Comparison of ENCODE assay signal across 10 mouse cellular contexts in the genomic region with DNA sequence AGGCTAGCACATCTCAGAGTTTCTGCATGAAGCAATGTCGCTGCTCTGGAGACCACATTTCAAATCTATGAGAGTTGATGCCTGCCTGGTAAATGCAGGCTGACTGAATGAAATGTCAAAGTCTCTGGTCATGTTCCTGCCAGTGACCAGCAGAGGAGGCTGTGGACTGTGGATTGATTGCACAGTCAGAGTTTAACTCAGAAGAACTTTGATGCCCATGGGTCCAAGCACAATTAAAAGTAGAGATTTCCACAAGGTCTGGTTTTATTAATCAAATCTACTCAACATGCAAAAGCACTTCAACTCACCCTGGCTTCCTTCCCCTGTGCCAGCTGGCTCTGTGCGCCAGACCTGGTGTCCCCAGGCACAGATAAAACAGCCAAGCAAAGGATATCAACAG.
DNase-seq lines count a peak whose midpoint lies in the region; ATAC-seq and TF ChIP-seq lines count a peak whose summit lies in the region.
"Had no signal": no experiment of that assay in that cellular context is flagged by ENCODE, and none has a peak within 500 bp of the region (broad histone marks: within the 10 kb centered on the region; RNA-seq: fewer than 3 reads in every experiment).

No protein-coding gene starts in this region.

- no peak overlapping the region for H3K27ac ChIP-seq in kidney, postnatal 0 days
- no peak overlapping the region for H3K27ac ChIP-seq in lung, postnatal 0 days (ENCODE audit: low read length)
- H3K27ac ChIP-seq in stomach, postnatal 0 days (replicated peaks): no peak overlapping the region
- H3K27ac ChIP-seq: intestine, embryonic 15.5 days had no signal

- no peaks in the 10 kb centered on the region for H3K27me3 ChIP-seq in kidney, postnatal 0 days (ENCODE audit: insufficient read depth, low read length)
- no peaks in the 10 kb centered on the region for H3K27me3 ChIP-seq in lung, postnatal 0 days (replicated peaks; ENCODE audit: insufficient read depth, low read length)
- H3K27me3 ChIP-seq in stomach, postnatal 0 days (ENCODE audit: control insufficient read depth, insufficient read depth, low read length): no peaks in the 10 kb centered on the region
- H3K27me3 ChIP-seq: intestine, embryonic 15.5 days had no signal

- no peak overlapping the region for H3K4me3 ChIP-seq in kidney, postnatal 0 days (replicated peaks; ENCODE audit: low read depth, low read length)
- H3K4me3 ChIP-seq in lung, postnatal 0 days (ENCODE audit: low read depth, low read length): no peak overlapping the region
- H3K4me3 ChIP-seq in stomach, postnatal 0 days (ENCODE audit: low read depth, low read length): no peak overlapping the region
- H3K4me3 ChIP-seq: intestine, embryonic 15.5 days had no signal

- peak; percentile 32 for DNase-seq in embryo, embryonic 10 days (ENCODE audit: low spot score)
- DNase-seq in embryo, embryonic 9.5 days (ENCODE audit: extremely low spot score): no peak
- peak; percentile 40 for DNase-seq in kidney, postnatal 0 days (ENCODE audit: low spot score)
- no peak for DNase-seq in kidney, adult 18-20 months
- peak; percentile 36 for DNase-seq in lung, postnatal 0 days (ENCODE audit: low spot score)
- no peak for DNase-seq in lung, postnatal 36 days
- no peak for DNase-seq in stomach, postnatal 0 days (ENCODE audit: low spot score)
- DNase-seq in spleen, adult 18-20 months: no peak
- DNase-seq: gastrocnemius, postnatal 25 days had no signal

- no peak for ATAC-seq in kidney, postnatal 0 days (replicated peaks; ENCODE audit: low FRiP score, low read depth)
- ATAC-seq in lung, postnatal 0 days: no peak
- ATAC-seq in stomach, postnatal 0 days (ENCODE audit: low FRiP score, low TSS enrichment): no peak
- ATAC-seq: intestine, embryonic 15.5 days had no signal

- no peak overlapping the region for H3K4me2 ChIP-seq in kidney, postnatal 0 days (ENCODE audit: low read length)
- no peak overlapping the region for H3K4me2 ChIP-seq in lung, postnatal 0 days (replicated peaks; ENCODE audit: low read depth, low read length)
- no peak overlapping the region for H3K4me2 ChIP-seq in stomach, postnatal 0 days (replicated peaks; ENCODE audit: low read depth)
- H3K4me2 ChIP-seq: intestine, embryonic 15.5 days had no signal

- WGBS in kidney, postnatal 0 days: 74% methylated on average over 2 of the region's 2 CpGs
- WGBS in lung, postnatal 0 days: 49% methylated on average over 2 of the region's 2 CpGs
- WGBS in stomach, postnatal 0 days: 76% methylated on average over 2 of the region's 2 CpGs

- no peaks in the 10 kb centered on the region for H3K36me3 ChIP-seq in kidney, postnatal 0 days (ENCODE audit: insufficient read depth, low read length)
- H3K36me3 ChIP-seq in lung, postnatal 0 days (ENCODE audit: insufficient read depth, low read length): no peaks in the 10 kb centered on the region
- H3K36me3 ChIP-seq in stomach, postnatal 0 days (ENCODE audit: control insufficient read depth, insufficient read depth, low read length): no peaks in the 10 kb centered on the region
- H3K36me3 ChIP-seq: intestine, embryonic 15.5 days had no signal

- H3K9ac ChIP-seq in kidney, postnatal 0 days (ENCODE audit: low read depth, low read length): no peak overlapping the region
- H3K9ac ChIP-seq in lung, postnatal 0 days (replicated peaks; ENCODE audit: low read depth): no peak overlapping the region
- no peak overlapping the region for H3K9ac ChIP-seq in stomach, postnatal 0 days (ENCODE audit: low read length)
- H3K9ac ChIP-seq: intestine, embryonic 15.5 days had no signal

- peak; percentile 68 for TF ChIP-seq CTCF in kidney, postnatal 0 days (IDR thresholded peaks at IDR 0.05; ENCODE audit: low read depth)
- TF ChIP-seq CTCF in lung, postnatal 0 days (IDR thresholded peaks at IDR 0.05): peak; percentile 84
- peak; percentile 80 for TF ChIP-seq CTCF in stomach, postnatal 0 days (IDR thresholded peaks at IDR 0.05; ENCODE audit: low read depth)

- no peak for TF ChIP-seq EP300 in lung, postnatal 0 days (IDR thresholded peaks at IDR 0.05)
- no peak for TF ChIP-seq EP300 in stomach, postnatal 0 days (optimal IDR thresholded peaks at IDR 0.05)

- H3K9me3 ChIP-seq in kidney, postnatal 0 days (replicated peaks; ENCODE audit: low read length): no peaks in the 10 kb centered on the region
- no peaks in the 10 kb centered on the region for H3K9me3 ChIP-seq in lung, postnatal 0 days (ENCODE audit: low read length)
- no peaks in the 10 kb centered on the region for H3K9me3 ChIP-seq in stomach, postnatal 0 days (ENCODE audit: control insufficient read depth, low read length)
- H3K9me3 ChIP-seq: intestine, embryonic 15.5 days had no signal

- H3K4me1 ChIP-seq in kidney, postnatal 0 days (replicated peaks; ENCODE audit: insufficient read depth, low read length): peaks cover 6% of the 10 kb centered on the region
- peaks cover 5% of the 10 kb centered on the region; the same call in 1 of the 2 replicates for H3K4me1 ChIP-seq in lung, postnatal 0 days (ENCODE audit: insufficient read depth, low read depth, low read length)
- peaks cover 6% of the 10 kb centered on the region; the same call in 1 of the 2 replicates for H3K4me1 ChIP-seq in stomach, postnatal 0 days (replicated peaks; ENCODE audit: control insufficient read depth, insufficient read depth)

Comparison
In these comparisons a context has a peak if more than half of its experiments do, and no peak if none do; other contexts are left out.
1. DNase-seq: peak in embryo, embryonic 10 days (single experiment), kidney, postnatal 0 days (single experiment) and lung, postnatal 0 days (single experiment); none in embryo, embryonic 9.5 days (single experiment), kidney, adult 18-20 months (single experiment), lung, postnatal 36 days (single experiment), stomach, postnatal 0 days (single experiment) and spleen, adult 18-20 months (0 of 2).
2. Peak in every context shown above with its lines, with median percentiles within 50 percentile points of each other: CTCF ChIP-seq.